In genomic region chr7:127041851-127042672, GRCm38 (mm10) we compare ENCODE assay signal across 8 mouse cellular contexts. TPM values are rescaled to one million over a fixed set of nuclear protein-coding genes. Genes with fewer than 3 reads are reported as not detected.
DNase-seq lines count a peak whose midpoint lies in the region; ATAC-seq and TF ChIP-seq lines count a peak whose summit lies in the region.

Gene Kif22, minus strand, starts transcription at chr7:127042471.

- in situ Hi-C loops in Patski (cut with MboI; ENCODE audit: low pct_unique_long_range_greater_than_20kb): no loop called here

- POLR2A ChIA-PET in Patski (lab: Charles Lee): interaction anchor here (0.8 to 1.9 kb wide), 5 partner anchors 10 to 29 kb away, joined by 3 to 5 read pairs (median 3); no protein-coding TSS in a partner anchor

- H3K36me3 ChIP-seq in hindbrain, embryonic 11.5 days (ENCODE audit: control insufficient read depth, insufficient read depth, low read length): no peaks in the 10 kb centered on the region

- no peaks in the 10 kb centered on the region for H3K9me3 ChIP-seq in hindbrain, embryonic 11.5 days (ENCODE audit: control insufficient read depth, low read length)

- no peaks in the 10 kb centered on the region for H3K27me3 ChIP-seq in Patski
- H3K27me3 ChIP-seq in hindbrain, embryonic 11.5 days (ENCODE audit: control insufficient read depth, insufficient read depth, low read length): no peaks in the 10 kb centered on the region

- H3K4me3 ChIP-seq in hindbrain, embryonic 11.5 days (ENCODE audit: low read depth, low read length): peak within 1 kb of the TSS; percentile 92

- peak within 1 kb of the TSS; percentile 54 for H3K27ac ChIP-seq in hindbrain, embryonic 11.5 days (ENCODE audit: low read depth, low read length)

- TF ChIP-seq CTCF in Patski (IDR thresholded peaks at IDR 0.05): no peak

- peaks cover 7% of the 10 kb centered on the region; the same call in 1 of the 2 replicates for H3K4me1 ChIP-seq in hindbrain, embryonic 11.5 days (replicated peaks; ENCODE audit: control insufficient read depth, insufficient read depth, low read length)

- WGBS in hindbrain, embryonic 11.5 days: under 1% methylated on average over 53 of the region's 53 CpGs

- peak within 1 kb of the TSS; percentile 90 for H3K9ac ChIP-seq in hindbrain, embryonic 11.5 days (ENCODE audit: low read depth, low read length)

- peak; percentile 84 for ATAC-seq in Patski
- peak; percentile 71; the same call in 1 of the 2 replicates for ATAC-seq in hindbrain, embryonic 11.5 days (ENCODE audit: low FRiP score)

- CTCF ChIA-PET in Patski (lab: Charles Lee): interaction anchor here (1.1 to 1.6 kb wide), 3 partner anchors 13 to 68 kb away, joined by 3 to 4 read pairs (median 3); no protein-coding TSS in a partner anchor

- DNase-seq in Patski (ENCODE audit: low read depth, low spot score): peak; percentile 50
- DNase-seq in cerebellum, adult 9-11 months: peak; percentile 86
- peak; percentile 72 to 94 for DNase-seq in frontal cortex, adult 2 months (ENCODE audit: extremely low spot score in 1 of 2, low spot score in 1 of 2)
- DNase-seq in hindbrain, embryonic 11.5 days (ENCODE audit: low spot score): peak; percentile 94
- peak; percentile 86 to 89 for DNase-seq in layer of hippocampus, postnatal 14 days (ENCODE audit: low spot score in 2 of 2)
- peak; percentile 94 for DNase-seq in lung, postnatal 36 days
- DNase-seq in retina, embryonic 14.5 days (ENCODE audit: low spot score): peak; percentile 94
- DNase-seq in thymus, postnatal 36 days: peak; percentile 86 to 88

- H3K4me2 ChIP-seq in hindbrain, embryonic 11.5 days (replicated peaks; ENCODE audit: low read depth, low read length): peak within 1 kb of the TSS; percentile 74

RNA-seq across cellular contexts. Expression of gene Kif22, which starts in this region (rescaled TPM):
- 47.3 TPM for polyA plus RNA-seq in Patski (2021)
- polyA plus RNA-seq in frontal cortex, adult 2 months (2012; rRNA removed): 6.0 and 7.4 TPM in 2 replicates
- polyA plus RNA-seq in hindbrain, embryonic 11.5 days (2014; fragmentation: Nextera tagmentation; extraction: Ambion mirVana): 142 and 146 TPM in 2 replicates
- total RNA-seq in layer of hippocampus, postnatal 14 days (2021): 10 to 100 TPM; 11.1 to 15.3 TPM

Comparison
In these comparisons a context has a peak if more than half of its experiments do, and no peak if none do; other contexts are left out.
1. Peak in every context shown above with its lines: DNase-seq, ATAC-seq, H3K4me3 ChIP-seq and H3K27ac ChIP-seq.